Mouse (Mus musculus): ENCODE results near the gene Rpf1. TPM values are rescaled to one million over a fixed set of nuclear protein-coding genes. Genes with fewer than 3 reads are reported as not detected.

Rpf1 gene
- total RNA-seq, 4 experiments from 2014 or later, result 10.7 to 13.2 (median 12.2) TPM

GRCm38 (mm10) chr3:146500003-146500809 is 21.0 kb downstream of the Rpf1 start:
- peak; percentile 55 for DNase-seq (ENCODE audit: low spot score)

- peak; percentile 80 for DNase-seq (ENCODE audit: low spot score)
Measured at GRCm38 (mm10) chr3:146499431-146500002, 21.7 kb downstream of the Rpf1 start, which contains the start of the genes Spata1 and Gng5. Spata1 (minus strand) TSS chr3:146499753. Gng5 (plus strand) TSS chr3:146499807.

- DNase-seq (ENCODE audit: low spot score), result no peak
Measured at GRCm38 (mm10) chr3:146498989-146499388, 22.2 kb downstream of the Rpf1 start.

- DNase-seq (ENCODE audit: low spot score), result no peak
Measured at GRCm38 (mm10) chr3:146494941-146495340, 26.3 kb downstream of the Rpf1 start.

DNA sequence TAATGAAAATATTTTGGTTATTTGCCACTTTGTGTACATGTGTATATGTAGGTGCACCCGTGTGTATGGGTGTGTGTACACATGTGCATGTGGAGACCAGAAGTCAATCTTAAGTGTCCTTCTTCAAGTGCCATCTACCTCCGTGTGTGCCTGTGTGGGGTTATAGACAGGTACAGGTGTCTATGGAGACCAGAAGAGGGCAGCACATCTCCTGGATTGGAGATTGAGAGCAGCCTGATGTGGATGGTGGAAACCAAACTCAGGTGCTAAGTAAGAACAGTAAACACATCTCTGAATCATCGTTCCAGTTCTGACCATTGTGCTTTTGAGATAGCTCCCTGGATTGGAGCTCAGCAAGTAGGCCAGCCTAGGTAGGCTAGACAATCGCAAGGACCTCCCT is 34.8 kb downstream of the Rpf1 start:
- DNase-seq (ENCODE audit: low spot score), result no peak

DNA sequence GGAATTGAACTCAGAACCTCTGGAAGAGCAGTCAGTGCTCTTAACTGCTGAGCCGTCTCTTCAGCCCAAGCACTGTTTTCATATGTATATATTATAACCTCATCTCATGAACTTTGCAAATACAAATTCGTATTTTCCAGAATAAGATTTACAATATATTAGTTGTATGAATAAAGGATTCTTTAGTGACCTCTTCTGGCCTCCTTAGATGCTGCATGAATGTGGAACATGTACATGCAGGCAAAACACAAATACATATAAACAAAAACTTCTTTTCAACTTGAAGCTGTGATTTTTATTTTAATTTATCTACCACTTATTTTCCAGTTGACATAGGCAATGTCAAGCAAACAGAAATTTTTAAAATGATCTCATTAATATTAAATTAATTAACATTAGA is 39.2 kb downstream of the Rpf1 start:
- DNase-seq (ENCODE audit: low spot score), result no peak

- DNase-seq (ENCODE audit: low spot score), result no peak
Measured at GRCm38 (mm10) chr3:146474428-146474827, 46.8 kb downstream of the Rpf1 start.

DNA sequence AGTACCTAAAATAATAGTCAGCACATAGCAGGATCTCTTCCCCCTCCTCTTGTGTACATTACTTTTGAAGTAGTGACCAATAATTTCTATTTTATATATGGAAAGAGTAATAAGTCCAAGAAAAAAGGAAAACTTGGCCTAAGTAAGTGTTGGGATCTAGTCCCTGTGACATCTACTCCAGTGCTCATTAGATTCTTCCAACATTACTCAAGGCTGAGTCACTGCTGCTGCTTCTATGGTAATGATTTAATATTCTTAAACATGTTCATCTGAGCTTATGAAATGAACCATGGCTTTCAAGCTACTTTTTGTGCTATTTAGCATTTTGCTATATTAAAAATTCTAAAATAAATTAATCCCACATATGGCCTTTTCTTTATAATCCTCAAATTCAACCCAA is 47.5 kb downstream of the Rpf1 start:
- no peak for DNase-seq (ENCODE audit: low spot score)

DNA sequence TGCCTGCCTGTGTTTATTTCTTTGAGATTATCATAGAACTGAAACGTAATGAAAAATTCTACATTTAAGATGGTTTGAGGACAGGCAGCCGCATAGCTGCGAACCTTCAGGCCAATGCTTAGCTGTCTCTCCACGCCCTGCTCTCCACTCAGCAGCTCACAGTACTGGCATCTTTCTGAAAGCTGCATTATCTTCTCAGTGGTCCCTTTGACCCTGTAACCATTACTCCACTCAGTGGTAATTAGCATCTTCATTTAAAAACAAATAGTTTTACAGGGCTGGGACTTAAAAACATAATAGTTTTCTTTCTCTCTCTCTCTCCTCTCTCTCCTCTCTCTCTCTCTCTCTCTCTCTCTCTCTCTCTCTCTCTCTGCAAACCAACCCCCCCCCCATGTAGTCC is 48.6 kb downstream of the Rpf1 start:
- DNase-seq (ENCODE audit: low spot score), result no peak

- DNase-seq (ENCODE audit: low spot score), result no peak
Measured at GRCm38 (mm10) chr3:146469226-146469625, 52.0 kb downstream of the Rpf1 start.

DNA sequence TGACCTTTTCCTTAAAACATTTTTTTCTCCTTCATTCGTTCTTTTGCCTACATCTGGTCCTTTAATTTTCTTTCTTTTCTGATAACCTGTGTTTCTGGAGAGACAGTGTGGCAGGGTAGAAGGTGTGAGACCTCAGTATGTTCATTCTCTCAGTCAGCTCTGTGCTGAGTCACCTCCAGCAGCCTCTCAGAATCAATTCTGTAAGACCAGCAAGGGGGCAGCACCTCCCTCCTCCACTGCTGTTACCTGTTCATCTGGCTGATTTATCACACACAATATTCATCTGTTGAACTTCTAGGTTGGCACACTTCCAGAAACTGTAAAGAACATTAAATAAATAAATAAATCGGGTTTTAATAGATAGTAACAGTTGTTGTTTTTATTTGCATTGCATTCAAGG is 58.3 kb downstream of the Rpf1 start:
- DNase-seq (ENCODE audit: low spot score), result no peak

Other genes with a start within 250 kb of the Rpf1 start
- gene Ssx2ip, start 116.8 kb downstream of the Rpf1 start, total RNA-seq (2022), result 10 to 100 TPM; 13.1 to 17.5 (median 15.3) TPM
- gene Ctbs, start 71.6 kb downstream of the Rpf1 start, total RNA-seq (2022), result 1 to 10 TPM; 2.7 to 4.1 (median 3.4) TPM
- gene Spata1, start 21.7 kb downstream of the Rpf1 start, total RNA-seq (2022), result 1 to 10 TPM; 3.0 to 3.4 (median 3.2) TPM
- 100 to 1,000 TPM; 252 to 269 (median 261) TPM for gene Gng5, start 21.6 kb downstream of the Rpf1 start, total RNA-seq (2022)
- not detected for gene Uox, start 49.0 kb upstream of the Rpf1 start, total RNA-seq (2022)
- not detected for gene Dnase2b, start 94.2 kb upstream of the Rpf1 start, total RNA-seq (2022)
- gene 4930503B20Rik, start 129.9 kb upstream of the Rpf1 start, total RNA-seq (2022), result under 1 TPM in 1 of 4 experiments, not detected in 3; 0.16 TPM
- 1 to 10 TPM; 2.4 to 3.9 (median 3.2) TPM for gene Samd13, start 164.2 kb upstream of the Rpf1 start, total RNA-seq (2022)